Mouse (Mus musculus) megakaryocyte, embryonic 14.5 days (primary cell): ENCODE results near the gene Gsg1.

Experiments
- FLI1 ChIP-seq: IDR thresholded peaks from 2 replicates; pipeline ENCODE4 v1.6.1; 2012; ENCODE audit warnings: low read length, inconsistent platforms, mixed read lengths
- GATA1 ChIP-seq: IDR thresholded peaks from 3 replicates; pipeline ENCODE4 v1.6.1; 2012; ENCODE audit warnings: mixed read lengths, low read length, inconsistent platforms, borderline replicate concordance

DNA sequence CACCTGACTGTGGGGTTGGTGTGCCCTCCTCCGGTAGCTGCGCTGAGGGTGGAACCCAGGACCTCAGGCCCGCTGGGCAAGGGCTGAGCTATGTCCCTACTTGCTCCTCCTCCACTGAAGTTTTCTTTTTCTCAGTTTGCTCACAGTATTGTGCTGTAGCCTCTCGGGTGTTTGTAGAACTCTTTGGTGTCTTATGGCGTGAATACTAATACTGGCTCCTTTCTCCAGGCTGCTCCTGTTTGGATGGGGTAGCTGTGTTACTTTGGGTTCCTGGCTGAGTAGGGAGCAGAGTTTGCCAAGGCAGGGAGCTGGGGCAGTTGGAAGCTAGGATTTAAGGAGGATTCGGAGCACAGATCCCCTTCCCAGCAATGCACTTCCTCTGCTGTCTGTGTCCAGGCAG is 50.4 kb downstream of the Gsg1 start:
- TF ChIP-seq GATA1 (no peak), FLI1 (no peak)
